Mouse (Mus musculus) cerebellum, postnatal 4 days (tissue): Measurements from ENCODE around the gene Rflnb.

Experiments
- DNase-seq, 2 experiments: peaks; one replicate each; pipeline ENCODE4 v3.0.0; 2022; ENCODE audit warnings: low spot score in 2 of 2, mixed read lengths in 1 of 2

Gene Rflnb

GRCm38 (mm10) chr11:75990965-75991835, 36.4 kb downstream of the Rflnb start:
- no peak for DNase-seq

GRCm38 (mm10) chr11:75985948-75986347, 41.6 kb downstream of the Rflnb start:
- no peak for DNase-seq

GRCm38 (mm10) chr11:75984581-75984980, 43.0 kb downstream of the Rflnb start:
- DNase-seq = no peak

- DNase-seq = no peak
Measured at GRCm38 (mm10) chr11:75983194-75983593, 44.4 kb downstream of the Rflnb start.

GRCm38 (mm10) chr11:75980413-75980812, 47.2 kb downstream of the Rflnb start:
- no peak for DNase-seq

GRCm38 (mm10) chr11:75978051-75978450, 49.5 kb downstream of the Rflnb start:
- no peak for DNase-seq

GRCm38 (mm10) chr11:75976748-75977147, 50.8 kb downstream of the Rflnb start:
- no peak for DNase-seq

GRCm38 (mm10) chr11:75973988-75974387, 53.6 kb downstream of the Rflnb start:
- no peak for DNase-seq

- DNase-seq = no peak
Measured at GRCm38 (mm10) chr11:75972916-75973567, 54.5 kb downstream of the Rflnb start.

GRCm38 (mm10) chr11:75972188-75972587, 55.4 kb downstream of the Rflnb start:
- DNase-seq = no peak

GRCm38 (mm10) chr11:75970629-75971028, 57.0 kb downstream of the Rflnb start:
- DNase-seq = no peak
